Mouse (Mus musculus): ENCODE results near the gene Sulf2. TPM values are rescaled to one million over a fixed set of nuclear protein-coding genes. Genes with fewer than 3 reads are reported as not detected.

The Sulf2 gene
- polyA plus RNA-seq, 1 experiment, result 25.8 TPM

- Histone ChIP-seq H3K36me3 (ENCODE audit: control insufficient read depth, insufficient read depth) (no peaks in the 10 kb centered on the region), H3K79me3 (ENCODE audit: low read depth) (peaks cover 5% of the 10 kb centered on the region), H3K79me2 (ENCODE audit: control insufficient read depth, insufficient read depth) (peaks cover 12% of the 10 kb centered on the region), H3ac (ENCODE audit: control insufficient read depth, insufficient read length, low read depth) (no peak overlapping the region), H3K27me3 (ENCODE audit: control insufficient read depth, insufficient read depth, insufficient read length) (no peaks in the 10 kb centered on the region), H3K4me3 (ENCODE audit: insufficient read depth, poor library complexity, severe bottlenecking) (no peak overlapping the region)
- TF ChIP-seq MYOD1 (IDR thresholded peaks at IDR 0.05; ENCODE audit: control insufficient read depth, insufficient read length, low read depth) (no peak), CEBPB (IDR thresholded peaks at IDR 0.05; ENCODE audit: low read depth) (no peak), CTCF (IDR thresholded peaks at IDR 0.05; ENCODE audit: control insufficient read depth, insufficient read depth, insufficient read length) (no peak), FOSL1 (IDR thresholded peaks at IDR 0.05; ENCODE audit: insufficient read depth, low read length, poor library complexity, severe bottlenecking) (no peak)
Observed at GRCm38 (mm10) chr2:166146446-166146845, 9.0 kb downstream of the Sulf2 start.

DNA sequence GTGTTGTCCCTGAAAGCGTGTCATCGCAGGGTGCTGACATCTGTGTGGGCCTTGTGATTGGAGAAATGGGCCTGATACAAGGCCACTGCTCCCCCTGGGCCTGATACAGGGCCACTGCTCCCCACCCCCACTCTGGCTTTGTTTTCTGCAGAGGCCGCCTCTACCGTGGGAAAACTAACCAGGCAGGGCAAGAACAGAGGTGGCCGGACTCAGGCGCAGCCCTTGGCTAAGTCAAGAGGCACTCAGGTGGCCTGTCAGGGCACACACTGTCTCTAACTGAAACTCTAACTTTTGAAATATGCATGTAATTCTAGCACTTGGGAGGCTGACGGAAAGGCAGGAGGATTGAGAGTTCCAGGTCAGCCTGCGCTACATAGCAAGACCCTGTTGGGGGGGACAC lies 10.4 kb downstream of the Sulf2 start:
- Histone ChIP-seq H3K79me3 (ENCODE audit: low read depth) (no peaks in the 10 kb centered on the region), H3K79me2 (ENCODE audit: control insufficient read depth, insufficient read depth) (peaks cover under 1% of the 10 kb centered on the region), H3K36me3 (ENCODE audit: control insufficient read depth, insufficient read depth) (no peaks in the 10 kb centered on the region), H3ac (ENCODE audit: control insufficient read depth, insufficient read length, low read depth) (no peak overlapping the region), H3K27me3 (ENCODE audit: control insufficient read depth, insufficient read depth, insufficient read length) (no peaks in the 10 kb centered on the region), H3K4me3 (ENCODE audit: insufficient read depth, poor library complexity, severe bottlenecking) (no peak overlapping the region)
- TF ChIP-seq MYOG (IDR thresholded peaks at IDR 0.05; ENCODE audit: control insufficient read depth, extremely low read depth, insufficient read length) (no peak), MAX (IDR thresholded peaks at IDR 0.05) (no peak), FOSL1 (IDR thresholded peaks at IDR 0.05; ENCODE audit: insufficient read depth, low read length, poor library complexity, severe bottlenecking) (no peak), USF1 (IDR thresholded peaks at IDR 0.05; ENCODE audit: low read depth) (no peak), CEBPB (IDR thresholded peaks at IDR 0.05; ENCODE audit: low read depth) (no peak), MYOD1 (IDR thresholded peaks at IDR 0.05; ENCODE audit: control insufficient read depth, insufficient read length, low read depth) (no peak), CTCF (IDR thresholded peaks at IDR 0.05; ENCODE audit: control insufficient read depth, insufficient read depth, insufficient read length) (no peak)

DNA sequence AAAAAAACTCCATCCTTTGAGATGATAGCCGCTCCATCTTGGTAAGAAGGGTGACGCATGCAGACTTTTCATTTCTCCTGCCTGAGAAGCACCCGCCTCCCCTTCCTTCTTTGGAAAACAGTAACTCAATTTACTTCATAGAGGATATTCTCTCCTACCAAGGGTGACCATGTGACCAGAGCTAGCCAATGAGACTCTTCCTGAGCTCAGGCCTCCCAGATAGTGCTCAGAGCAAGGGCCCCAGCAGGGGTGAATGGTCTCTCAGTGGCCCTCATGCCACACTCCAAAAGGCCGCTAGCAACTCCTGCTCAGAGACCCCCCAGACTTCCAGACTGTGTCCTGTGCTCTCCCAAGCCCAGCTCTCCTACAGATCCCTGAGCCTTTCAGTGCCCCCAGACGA lies 11.6 kb downstream of the Sulf2 start:
- H3ac ChIP-seq (ENCODE audit: control insufficient read depth, insufficient read length, low read depth), result no peak overlapping the region
- H3K27me3 ChIP-seq (ENCODE audit: control insufficient read depth, insufficient read depth, insufficient read length), result no peaks in the 10 kb centered on the region
- no peaks in the 10 kb centered on the region for H3K79me2 ChIP-seq (ENCODE audit: control insufficient read depth, insufficient read depth)
- H3K36me3 ChIP-seq (ENCODE audit: control insufficient read depth, insufficient read depth), result no peaks in the 10 kb centered on the region
- peak; percentile 57 for TF ChIP-seq USF1 (IDR thresholded peaks at IDR 0.05; ENCODE audit: low read depth)
- no peak for TF ChIP-seq CTCF (IDR thresholded peaks at IDR 0.05; ENCODE audit: control insufficient read depth, insufficient read depth, insufficient read length)
- H3K79me3 ChIP-seq (ENCODE audit: low read depth), result no peaks in the 10 kb centered on the region
- no peak overlapping the region for H3K4me3 ChIP-seq (ENCODE audit: insufficient read depth, poor library complexity, severe bottlenecking)

GRCm38 (mm10) chr2:166142561-166143112 lies 12.8 kb downstream of the Sulf2 start:
- TF ChIP-seq MYOD1 (IDR thresholded peaks at IDR 0.05; ENCODE audit: control insufficient read depth, insufficient read length, low read depth), result peak; percentile 35
- TF ChIP-seq MYOG (IDR thresholded peaks at IDR 0.05; ENCODE audit: control insufficient read depth, extremely low read depth, insufficient read length), result no peak
- Histone ChIP-seq H3K27me3 (ENCODE audit: control insufficient read depth, insufficient read depth, insufficient read length) (no peaks in the 10 kb centered on the region), H3ac (ENCODE audit: control insufficient read depth, insufficient read length, low read depth) (no peak overlapping the region), H3K79me2 (ENCODE audit: control insufficient read depth, insufficient read depth) (no peaks in the 10 kb centered on the region), H3K36me3 (ENCODE audit: control insufficient read depth, insufficient read depth) (no peaks in the 10 kb centered on the region), H3K4me3 (ENCODE audit: insufficient read depth, poor library complexity, severe bottlenecking) (no peak overlapping the region), H3K79me3 (ENCODE audit: low read depth) (no peaks in the 10 kb centered on the region)

DNA sequence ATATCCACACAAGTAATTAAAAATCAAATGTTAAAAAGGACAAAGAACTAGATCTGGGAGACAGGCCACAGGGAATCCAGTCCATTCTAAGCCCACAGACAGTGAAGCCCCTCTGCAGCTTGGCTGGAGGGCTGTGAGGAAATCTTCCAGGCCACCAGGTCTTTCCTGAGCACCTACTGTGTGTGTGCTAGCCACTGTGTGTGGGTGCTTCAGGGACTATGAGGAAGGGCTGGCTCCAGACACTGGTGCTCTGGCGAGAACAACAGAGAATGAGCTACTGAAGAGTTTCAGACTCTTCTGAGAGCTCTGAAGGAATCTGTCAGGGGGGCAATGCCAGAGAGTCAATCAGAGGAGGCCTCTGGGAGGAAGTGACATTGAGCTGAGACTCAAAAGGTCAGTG lies 13.6 kb downstream of the Sulf2 start:
- H3K36me3 ChIP-seq (ENCODE audit: control insufficient read depth, insufficient read depth), result no peaks in the 10 kb centered on the region
- TF ChIP-seq MYOG (IDR thresholded peaks at IDR 0.05; ENCODE audit: control insufficient read depth, extremely low read depth, insufficient read length) (no peak), MAX (IDR thresholded peaks at IDR 0.05) (no peak), FOSL1 (IDR thresholded peaks at IDR 0.05; ENCODE audit: insufficient read depth, low read length, poor library complexity, severe bottlenecking) (no peak), USF1 (IDR thresholded peaks at IDR 0.05; ENCODE audit: low read depth) (no peak), CTCF (IDR thresholded peaks at IDR 0.05; ENCODE audit: control insufficient read depth, insufficient read depth, insufficient read length) (no peak)
- H3K27me3 ChIP-seq (ENCODE audit: control insufficient read depth, insufficient read depth, insufficient read length), result no peaks in the 10 kb centered on the region

DNA sequence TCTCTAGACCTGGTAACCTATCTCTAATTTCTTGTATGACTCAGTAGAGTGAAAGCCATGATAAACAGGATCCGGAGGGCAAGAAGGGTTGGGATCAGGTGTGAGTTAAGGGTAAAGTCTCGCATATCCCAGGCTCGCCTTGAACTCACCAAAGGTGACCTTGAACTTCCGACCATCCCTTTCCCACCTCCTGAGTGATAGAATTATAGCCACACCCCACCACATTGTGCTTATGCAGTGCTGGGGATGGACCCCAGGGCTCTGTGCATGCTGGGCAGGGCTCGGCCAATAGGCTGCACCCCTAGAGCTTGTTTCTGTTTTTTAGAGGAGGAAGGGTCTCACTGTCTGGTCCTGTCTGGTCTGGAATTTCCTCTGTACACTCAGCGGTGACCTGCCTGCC lies 14.4 kb downstream of the Sulf2 start:
- no peaks in the 10 kb centered on the region for H3K27me3 ChIP-seq (ENCODE audit: control insufficient read depth, insufficient read depth, insufficient read length)
- H3K4me3 ChIP-seq (ENCODE audit: insufficient read depth, poor library complexity, severe bottlenecking), result no peak overlapping the region
- H3ac ChIP-seq (ENCODE audit: control insufficient read depth, insufficient read length, low read depth), result no peak overlapping the region
- no peak for TF ChIP-seq MYOG (IDR thresholded peaks at IDR 0.05; ENCODE audit: control insufficient read depth, extremely low read depth, insufficient read length)
- TF ChIP-seq CTCF (IDR thresholded peaks at IDR 0.05; ENCODE audit: control insufficient read depth, insufficient read depth, insufficient read length), result no peak
- TF ChIP-seq USF1 (IDR thresholded peaks at IDR 0.05; ENCODE audit: low read depth), result no peak
- TF ChIP-seq CEBPB (IDR thresholded peaks at IDR 0.05; ENCODE audit: low read depth), result no peak
- no peak for TF ChIP-seq MAX (IDR thresholded peaks at IDR 0.05)
- TF ChIP-seq FOSL1 (IDR thresholded peaks at IDR 0.05; ENCODE audit: insufficient read depth, low read length, poor library complexity, severe bottlenecking), result no peak
- no peaks in the 10 kb centered on the region for H3K79me2 ChIP-seq (ENCODE audit: control insufficient read depth, insufficient read depth)
- H3K79me3 ChIP-seq (ENCODE audit: low read depth), result no peaks in the 10 kb centered on the region
- H3K36me3 ChIP-seq (ENCODE audit: control insufficient read depth, insufficient read depth), result no peaks in the 10 kb centered on the region

More for the DNA sequence above, 13.6 kb downstream of the Sulf2 start:
- no peaks in the 10 kb centered on the region for H3K79me3 ChIP-seq (ENCODE audit: low read depth)
- no peak overlapping the region for H3K4me3 ChIP-seq (ENCODE audit: insufficient read depth, poor library complexity, severe bottlenecking)
- H3K79me2 ChIP-seq (ENCODE audit: control insufficient read depth, insufficient read depth), result no peaks in the 10 kb centered on the region
- H3ac ChIP-seq (ENCODE audit: control insufficient read depth, insufficient read length, low read depth), result no peak overlapping the region

All from C2C12 (cell line).